Mouse (Mus musculus) cerebellum, adult 2 months (tissue): ENCODE data around the gene Slc26a10.

ENCODE experiments used
- CTCF ChIP-seq: fragments of 200-500 bp; IDR thresholded peaks from 2 replicates; pipeline ENCODE4 v1.5.1; 2011; ENCODE audit warnings: low read depth, mild to moderate bottlenecking, control low read depth, low read length, moderate library complexity, borderline replicate concordance; ENCODE audit not compliant: insufficient read depth
- POLR2A ChIP-seq: fragments of 200-500 bp; IDR thresholded peaks from 2 replicates; pipeline ENCODE4 v1.6.1; 2011; ENCODE audit warnings: low read length, control low read depth, borderline replicate concordance; ENCODE audit not compliant: insufficient read depth

DNA sequence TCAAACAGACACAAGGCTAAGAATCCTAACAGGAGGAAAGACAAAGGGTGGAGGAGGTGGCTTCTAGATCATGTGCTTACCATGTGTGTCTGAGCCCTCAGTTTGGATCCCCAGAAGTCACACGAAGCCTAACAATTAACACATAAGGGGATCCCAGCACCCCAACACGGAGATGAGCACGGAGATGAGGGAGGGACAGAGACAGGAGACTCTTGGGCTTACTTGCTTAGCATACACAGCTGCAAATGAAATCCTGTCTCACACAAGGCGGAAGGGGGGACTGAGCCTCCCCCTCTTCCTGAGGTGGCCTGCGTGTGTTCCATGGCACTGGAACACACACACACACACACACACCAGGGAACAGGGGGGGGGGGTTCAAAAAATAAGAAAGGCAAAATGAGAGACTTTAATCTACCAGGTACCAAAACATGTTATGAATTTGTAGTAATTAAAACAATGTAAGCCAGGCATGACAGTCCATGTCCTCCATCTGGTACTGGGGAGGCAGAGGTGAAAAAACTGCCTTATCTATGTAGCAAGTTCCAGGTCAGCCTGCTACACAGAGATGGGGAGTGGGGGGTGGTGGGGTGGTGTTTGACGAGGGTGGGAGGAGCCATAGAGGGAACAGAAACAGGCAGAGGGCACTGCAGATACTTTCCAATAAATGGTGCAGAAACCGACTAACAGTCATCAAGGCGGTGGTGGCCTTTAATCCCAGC, 45.2 kb downstream of the Slc26a10 start:
- no peak for TF ChIP-seq CTCF
- TF ChIP-seq POLR2A, result no peak
